Mouse (Mus musculus) gastrocnemius, postnatal 10 days (tissue): ENCODE measurements around the gene Ptgis. TPM values are rescaled to one million over a fixed set of nuclear protein-coding genes. Genes with fewer than 3 reads are reported as not detected.

Experiments used
- DNase-seq: peaks from one replicate; pipeline ENCODE4 v3.0.0; 2021; ENCODE audit warnings: mixed read lengths
- long read RNA-seq, 2 experiments: library from polyadenylated mRNA; stranded (forward); transcript quantifications; one replicate each; pipeline ENCODE4 v2.0.0; 2021
- total RNA-seq, 2 experiments: library from RNA; stranded (reverse); gene quantifications; 2 replicates each; pipeline ENCODE4 v1.2.3; 2021

The Ptgis gene
- 10 to 100 TPM; 13.7 to 17.8 TPM for total RNA-seq
- long read RNA-seq, experiment 1, transcript Ptgis-201 (10 exons, 2,107 nt) = major isoform, 9 of 12 reads
- long read RNA-seq, experiment 1, partial matches to known transcripts = 2 of 12 reads
- long read RNA-seq, experiment 1, other reads (novel, unspliced or antisense) = 1 of 12 reads
- long read RNA-seq, experiment 2, transcript Ptgis-201 (10 exons, 2,107 nt) = major isoform, 9 of 10 reads
- long read RNA-seq, experiment 2, partial matches to known transcripts = 0 of 10 reads
- long read RNA-seq, experiment 2, other reads (novel, unspliced or antisense) = 1 of 10 reads

DNA sequence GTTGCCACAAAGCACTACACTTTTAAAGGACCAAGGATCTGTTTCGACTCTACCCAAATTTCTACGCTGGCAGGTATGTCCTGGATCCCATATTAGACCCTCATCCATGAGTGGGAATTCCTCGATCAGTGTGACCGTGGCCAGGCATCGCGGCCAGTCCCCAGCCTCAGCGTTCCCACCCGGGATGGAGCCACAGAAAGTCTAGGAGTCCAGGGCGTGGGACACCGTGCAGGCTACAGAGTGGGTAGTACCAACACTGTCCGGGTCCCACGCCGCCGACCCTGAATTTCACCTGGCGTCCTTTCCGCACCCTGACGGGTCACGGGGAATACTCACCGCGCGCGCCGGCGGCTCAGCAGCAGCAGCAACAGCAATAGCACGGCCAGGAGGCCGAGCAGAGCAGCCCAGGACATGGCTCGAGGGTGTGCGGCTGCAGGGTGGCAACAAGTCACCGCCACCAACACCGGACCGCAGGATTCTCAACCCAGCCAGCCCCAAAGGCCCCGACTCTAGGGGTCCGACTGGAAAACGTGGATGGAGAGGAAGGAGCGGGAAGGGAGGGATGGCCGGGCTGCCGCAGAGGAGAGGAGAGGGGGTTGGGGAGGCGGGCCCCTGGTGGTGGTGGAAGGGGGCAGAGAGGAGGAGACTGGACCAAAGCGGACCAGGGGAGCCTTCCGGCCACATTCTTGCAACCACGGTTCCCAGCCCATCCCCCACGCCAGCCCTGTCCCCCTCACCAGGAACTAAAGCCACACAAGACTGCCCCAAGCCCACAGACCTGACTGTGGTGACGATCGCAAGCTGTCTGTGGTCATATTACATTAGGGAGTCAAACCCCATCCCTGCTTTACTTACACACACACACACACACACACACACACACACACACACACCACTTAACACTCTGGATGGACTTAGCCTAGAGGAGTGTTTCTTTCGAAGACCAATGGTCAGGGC lies at the start of gene Ptgis:
TSS of gene Ptgis (minus strand) at position 597 of the 957 bp plus-strand sequence.
- peak; percentile 51 for DNase-seq

DNA sequence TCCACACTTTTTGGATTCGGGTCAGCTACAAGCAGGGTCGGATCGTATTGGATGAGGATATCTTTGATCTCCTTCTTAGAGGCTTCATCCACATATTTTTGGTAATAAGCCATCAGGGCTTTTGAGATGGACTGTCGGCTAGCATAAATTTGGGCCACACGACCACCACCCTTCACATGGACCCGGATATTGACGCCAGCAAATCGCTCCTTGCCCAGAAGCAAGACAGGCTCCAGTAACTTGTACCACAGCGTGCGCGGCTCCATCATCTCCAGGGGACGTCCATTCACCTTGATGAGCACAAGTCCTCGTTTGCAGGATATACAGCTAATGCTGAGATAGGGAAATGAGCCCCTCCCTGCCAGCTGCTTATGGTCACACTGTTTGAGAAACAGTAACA lies 41.1 kb upstream of the Ptgis start:
- DNase-seq = peak; percentile 2

GRCm38 (mm10) chr2:167280986-167281310 lies 40.5 kb upstream of the Ptgis start:
- DNase-seq = no peak

DNA sequence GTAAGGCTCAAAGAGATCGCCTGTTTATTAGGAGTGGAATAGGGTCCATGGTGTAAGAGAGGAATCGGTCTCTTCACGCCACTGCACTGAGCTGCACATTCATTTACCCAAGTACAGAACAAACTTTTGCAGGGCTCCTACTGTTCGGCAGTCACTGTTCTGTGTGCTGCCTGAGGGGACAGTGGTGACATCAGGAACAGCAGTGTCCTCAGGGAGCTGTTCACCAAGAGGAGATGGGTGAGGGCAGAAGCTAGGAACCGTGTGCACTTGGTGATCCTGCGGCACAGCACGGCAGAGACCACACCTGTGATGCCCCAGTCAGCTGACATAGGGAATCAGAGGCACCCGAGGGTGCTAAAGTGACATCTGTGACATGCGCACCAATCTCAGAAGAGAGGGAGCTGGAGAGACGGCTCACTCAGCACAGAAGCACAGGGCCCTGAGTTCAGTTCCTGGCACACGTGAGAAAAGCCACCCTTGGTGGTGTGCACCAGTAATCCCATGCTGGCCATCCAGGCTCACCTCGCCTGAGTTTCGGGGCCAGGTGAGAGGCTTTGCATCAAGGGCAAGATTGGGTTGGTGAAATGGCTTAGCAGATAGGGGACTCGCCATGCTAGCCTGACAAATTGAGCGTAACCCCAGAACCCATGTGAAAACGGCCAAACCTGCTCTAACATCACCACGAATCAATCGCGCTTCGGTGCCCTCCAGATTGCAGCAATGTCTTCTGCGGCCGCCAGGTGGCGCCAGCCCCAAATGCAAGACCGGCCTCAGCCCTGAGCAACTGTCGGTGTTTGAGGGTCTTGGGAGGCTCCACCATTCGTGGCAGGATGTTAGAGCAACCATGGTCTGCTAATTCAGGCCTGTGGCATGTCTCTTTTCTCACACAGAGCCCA lies 39.9 kb upstream of the Ptgis start:
- peak; percentile 75 for DNase-seq

DNA sequence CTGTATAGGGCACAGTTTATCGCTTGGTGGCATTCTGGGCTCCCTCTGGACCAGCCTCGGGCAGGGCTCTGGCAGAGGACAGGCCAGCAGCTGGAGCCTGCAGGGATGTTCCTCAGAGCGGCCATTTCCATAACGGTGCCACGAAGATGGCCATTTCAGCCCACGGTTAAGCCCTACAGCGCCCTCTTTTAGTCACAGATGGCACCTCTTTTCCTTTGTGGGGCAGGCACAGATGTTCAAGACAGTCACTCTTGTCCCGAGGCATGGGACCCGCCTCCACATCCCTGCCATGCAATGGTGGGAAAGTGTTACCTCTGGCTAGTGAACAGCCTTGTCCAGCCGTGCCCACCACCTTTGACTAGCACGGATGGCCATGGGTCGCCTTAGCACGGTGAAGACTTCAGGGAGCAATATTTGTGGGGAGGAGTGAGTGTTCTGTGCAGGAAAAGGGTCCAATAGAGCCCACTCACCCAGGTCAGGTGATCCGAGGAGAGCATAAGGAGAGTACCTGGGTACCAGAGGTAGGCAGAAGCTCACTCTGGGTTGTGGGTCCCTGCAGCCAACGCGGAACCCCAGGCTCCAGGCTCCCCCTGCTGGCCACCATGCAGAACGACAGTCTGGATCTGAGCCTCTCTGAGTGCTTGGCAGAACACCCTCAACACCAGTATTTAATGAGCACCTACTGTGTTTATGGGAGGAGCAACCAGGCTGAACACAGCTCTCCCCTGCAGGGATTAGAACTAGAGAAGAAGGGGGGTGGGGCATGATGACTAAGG lies 38.5 kb upstream of the Ptgis start:
- DNase-seq = peak; percentile 78

DNA sequence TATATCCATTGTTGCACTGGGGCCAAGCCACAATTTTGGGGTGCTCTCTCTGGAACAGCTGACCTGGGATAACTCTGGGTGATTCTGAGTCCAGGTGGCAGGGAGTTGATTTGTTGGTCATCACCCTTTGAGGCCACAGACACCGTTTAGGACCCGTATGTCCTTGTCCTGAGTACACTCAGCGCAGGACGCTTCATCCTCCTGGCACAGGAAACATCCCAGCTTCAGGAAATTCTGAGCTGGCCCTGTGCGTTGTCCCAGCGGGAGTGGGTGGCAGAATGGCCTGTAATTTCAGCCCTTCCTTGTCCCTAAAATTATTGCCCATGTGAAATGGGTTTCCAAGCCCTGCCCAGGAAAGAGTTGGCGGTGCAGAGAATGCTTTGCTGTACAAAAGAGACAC lies 37.6 kb upstream of the Ptgis start:
- DNase-seq = peak; percentile 2

DNA sequence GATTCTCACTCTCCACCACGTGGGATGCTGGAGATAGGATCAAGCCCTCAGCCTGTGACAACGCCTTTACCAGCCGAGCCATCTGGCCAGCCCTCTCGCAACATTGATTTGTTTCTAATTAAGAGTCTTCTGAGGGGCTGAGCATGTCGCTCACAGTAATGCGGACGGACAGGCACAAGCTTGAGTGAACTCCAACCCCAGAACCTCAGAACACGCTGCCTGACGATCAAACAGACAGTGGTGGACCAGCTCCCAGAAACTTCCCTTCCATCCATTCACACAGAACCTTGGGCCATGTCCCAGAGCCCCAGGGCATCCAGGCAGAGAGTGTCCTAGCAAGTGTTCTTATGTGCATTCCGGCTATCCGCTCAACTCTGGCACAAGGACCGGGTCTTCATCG lies 36.6 kb upstream of the Ptgis start:
- DNase-seq = peak; percentile 2

- DNase-seq = peak; percentile 4
These were observed 35.5 kb upstream of the Ptgis start for GRCm38 (mm10) chr2:167275856-167276255.

DNA sequence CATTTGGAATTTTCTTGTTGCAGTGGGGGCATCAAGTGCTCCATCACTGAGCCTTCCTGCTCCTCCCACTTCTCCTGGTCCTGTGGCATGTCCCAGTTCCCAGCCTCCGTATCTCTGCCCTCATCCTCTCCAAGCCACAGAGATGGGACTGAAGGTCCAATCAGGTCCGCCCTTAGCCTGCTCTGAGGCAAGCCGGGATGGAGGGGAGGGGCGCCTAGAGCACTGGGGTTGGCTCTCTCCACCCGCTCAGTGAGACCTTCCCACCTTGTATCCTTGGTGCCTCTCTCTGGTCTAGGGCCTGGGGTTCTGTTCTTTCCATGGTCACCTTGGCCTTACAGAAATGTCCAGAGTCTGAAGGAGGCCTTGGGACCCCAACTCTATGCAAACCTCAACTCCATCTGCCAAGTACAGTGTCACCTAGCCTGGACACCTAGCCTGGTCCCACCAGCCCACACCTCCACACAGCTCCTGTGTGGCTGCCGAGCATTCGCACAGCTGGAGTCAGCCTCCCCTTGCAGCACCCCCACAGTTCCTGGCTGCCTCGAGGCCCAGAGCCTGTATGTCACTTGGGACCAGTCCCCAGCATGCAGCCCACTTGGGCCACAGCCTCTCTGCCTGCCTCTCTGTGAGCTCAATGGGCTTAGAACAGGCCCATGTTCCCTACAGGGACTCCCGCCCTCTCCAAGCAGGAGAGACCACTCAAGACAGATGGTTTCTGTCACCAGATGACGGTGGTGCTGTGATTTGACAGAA lies 34.5 kb upstream of the Ptgis start:
- DNase-seq = peak; percentile 3

DNA sequence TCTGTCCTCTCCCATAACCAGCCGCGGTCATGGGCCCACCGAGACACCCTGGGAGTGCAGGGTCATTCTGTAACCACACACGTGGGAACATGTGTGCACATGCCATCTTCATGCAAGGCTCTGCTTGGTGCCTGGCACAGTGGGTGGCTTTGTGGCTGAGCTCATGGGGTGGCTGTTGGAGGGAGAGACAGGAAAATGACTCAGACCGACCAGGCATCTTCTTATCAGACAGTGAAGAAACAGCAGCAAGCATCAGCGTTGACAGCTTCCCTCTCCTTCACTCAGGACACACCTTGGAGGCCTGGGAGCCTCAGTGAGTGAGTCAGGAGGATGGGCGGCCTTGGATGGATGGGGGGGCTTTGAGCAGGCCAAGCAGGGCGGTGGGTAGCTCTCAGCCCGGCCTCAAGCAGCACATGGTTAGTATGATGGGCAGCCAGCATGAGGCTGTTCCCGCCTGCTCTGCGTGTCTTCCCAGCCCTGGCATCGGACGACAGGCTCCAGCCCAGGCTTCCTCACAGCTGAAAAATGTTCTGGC lies 32.9 kb upstream of the Ptgis start:
- peak; percentile 5 for DNase-seq

DNA sequence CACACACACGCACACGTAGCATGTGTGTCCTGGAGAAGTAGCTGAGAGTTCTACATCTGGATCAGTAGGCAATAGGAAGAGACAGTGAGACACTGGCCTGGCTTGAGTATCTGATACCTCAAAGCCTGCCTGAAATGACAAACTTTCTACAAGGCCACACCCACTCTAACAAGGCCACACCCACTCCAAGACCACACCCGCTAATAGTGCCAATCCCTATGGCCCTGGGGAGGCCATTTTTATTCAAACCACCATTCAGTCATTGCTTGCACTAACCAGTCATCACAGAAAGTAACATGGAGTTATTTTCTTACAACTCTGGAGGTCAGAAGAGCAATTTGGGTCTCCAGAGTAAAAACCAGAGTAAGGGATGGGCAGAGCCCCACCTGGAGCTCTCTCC lies 32.3 kb upstream of the Ptgis start:
- no peak for DNase-seq

- DNase-seq = peak; percentile 29
These were observed 30.7 kb upstream of the Ptgis start for GRCm38 (mm10) chr2:167271121-167271521.

- peak; percentile 1 for DNase-seq
These were observed 30.1 kb upstream of the Ptgis start for GRCm38 (mm10) chr2:167270496-167270895.

DNA sequence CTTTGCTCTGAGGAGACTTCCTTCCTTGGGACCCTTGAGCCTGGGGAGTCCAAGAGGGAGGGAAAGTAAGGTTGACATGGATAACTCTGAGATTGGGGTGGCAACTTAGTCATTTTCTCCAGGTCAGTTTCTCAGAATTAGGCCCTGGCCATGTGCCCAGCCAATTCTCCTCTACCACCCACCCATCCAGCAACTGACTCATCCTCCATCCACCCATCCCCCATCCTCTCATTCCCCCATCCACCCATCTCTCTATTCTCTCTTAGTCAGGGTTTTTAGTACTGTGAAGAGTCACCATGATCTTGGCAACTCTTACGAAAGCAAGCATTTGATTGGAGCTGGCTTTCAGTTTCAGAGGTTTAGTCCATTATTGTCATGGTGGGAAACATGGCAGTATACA lies 28.3 kb upstream of the Ptgis start:
- peak; percentile 4 for DNase-seq

- peak; percentile 2 for DNase-seq
These were observed 27.9 kb upstream of the Ptgis start for GRCm38 (mm10) chr2:167268411-167268690.

DNA sequence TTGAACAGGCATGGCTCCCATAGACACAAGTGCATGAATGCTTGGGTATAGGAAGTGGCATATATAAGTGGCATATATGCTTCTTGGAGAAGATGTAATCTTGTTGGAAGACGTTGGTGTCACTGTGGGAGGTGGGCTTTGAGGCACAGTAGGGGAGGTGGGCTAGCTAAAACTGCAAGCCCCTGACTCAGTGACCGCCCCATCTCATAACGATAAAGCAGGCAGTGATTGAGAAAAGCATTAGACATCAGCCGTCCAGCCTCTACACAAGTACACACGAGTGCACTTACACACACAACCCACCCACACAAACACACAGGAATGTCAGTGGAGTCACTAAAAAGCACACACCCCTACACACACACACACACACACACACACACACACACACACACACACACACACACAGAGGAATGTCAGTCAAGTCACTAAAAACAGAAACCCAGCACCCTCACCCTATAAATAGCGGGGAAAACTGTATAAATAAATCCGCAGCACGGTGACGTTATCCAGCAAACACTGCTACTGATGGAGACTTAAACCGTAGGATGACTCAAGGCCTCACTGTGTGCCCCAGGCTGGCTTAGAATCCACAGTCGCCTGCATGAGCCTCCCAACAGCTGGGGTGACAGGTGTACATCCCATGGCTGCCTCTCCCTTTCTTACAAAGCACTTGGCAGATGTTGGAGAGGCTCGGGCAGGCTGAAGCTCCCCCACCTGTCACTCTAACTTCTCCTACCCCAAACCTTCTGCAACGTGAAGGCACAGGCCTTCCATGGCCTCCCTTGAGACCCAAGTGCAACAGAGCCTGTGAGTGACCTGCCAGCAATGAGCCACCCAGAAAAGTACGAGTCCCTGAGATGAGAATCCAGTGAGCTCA lies 27.4 kb upstream of the Ptgis start:
- DNase-seq = peak; percentile 16

- DNase-seq = no peak
These were observed 25.8 kb upstream of the Ptgis start for GRCm38 (mm10) chr2:167266231-167266630.

GRCm38 (mm10) chr2:167265806-167266205 lies 25.4 kb upstream of the Ptgis start:
- peak; percentile 2 for DNase-seq

- DNase-seq = peak; percentile 4
These were observed 24.6 kb upstream of the Ptgis start for GRCm38 (mm10) chr2:167265021-167265420.

- no peak for DNase-seq
These were observed 23.5 kb upstream of the Ptgis start for GRCm38 (mm10) chr2:167263931-167264330.
